Mouse (Mus musculus) liver, embryonic 14.5 days (tissue): ENCODE results near the gene Pde4b.

Experiments
- CTCF ChIP-seq: IDR thresholded peaks from 2 replicates; pipeline ENCODE4 v1.5.1; 2016; ENCODE audit warnings: antibody characterized with exemption, low read depth, control low read depth
- EP300 ChIP-seq: IDR thresholded peaks from 2 replicates; pipeline ENCODE4 v1.6.1; 2016; ENCODE audit warnings: antibody characterized with exemption, low read depth

DNA sequence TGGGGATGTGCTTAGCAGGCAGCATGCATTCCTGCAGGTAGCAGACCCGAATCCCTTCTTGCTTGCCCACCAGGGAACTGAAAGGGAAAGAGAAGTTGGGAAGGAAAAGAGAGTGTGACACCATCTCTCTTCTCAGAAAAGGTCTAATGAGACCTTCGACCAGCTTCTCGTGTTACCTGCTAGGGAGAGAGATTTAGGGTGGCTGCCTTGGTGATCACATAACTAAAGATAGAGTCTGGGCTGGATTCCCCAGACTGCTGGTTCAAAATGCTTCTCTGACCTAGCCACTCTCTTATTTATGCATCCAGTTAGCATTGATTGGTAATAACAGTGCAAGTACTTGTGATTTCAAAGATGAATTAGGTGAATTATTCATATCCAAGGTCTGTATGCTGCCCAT is 448.5 kb downstream of the Pde4b start:
- TF ChIP-seq CTCF (no peak), EP300 (no peak)
